Mouse (Mus musculus) CH12.LX (cell line): Measurements from ENCODE around the gene Hoxa13.

Experiments used
- BHLHE40 ChIP-seq: IDR thresholded peaks from 2 replicates; pipeline ENCODE4 v1.6.1; 2011; ENCODE audit warnings: mild to moderate bottlenecking, low read depth, low read length, improper control_type of control experiment
- ELF1 ChIP-seq: IDR thresholded peaks from 2 replicates; pipeline ENCODE4 v1.6.1; 2014; ENCODE audit warnings: low read depth, mild to moderate bottlenecking, inconsistent platforms, low read length, improper control_type of control experiment
- EP300 ChIP-seq: IDR thresholded peaks from 2 replicates; pipeline ENCODE4 v1.6.1; 2011; ENCODE audit warnings: low read length, improper control_type of control experiment
- JUND ChIP-seq: conservative IDR thresholded peaks from 2 replicates; pipeline ENCODE4 v1.6.1; 2011; ENCODE audit warnings: low read depth, low read length, improper control_type of control experiment
- KAT2A ChIP-seq: IDR thresholded peaks from 2 replicates; pipeline ENCODE4 v1.6.1; 2012; ENCODE audit warnings: low read length, improper control_type of control experiment, inconsistent platforms; ENCODE audit not compliant: insufficient replicate concordance
- MEF2A ChIP-seq: IDR thresholded peaks from 2 replicates; pipeline ENCODE4 v1.6.1; 2014; ENCODE audit warnings: low read depth, mild to moderate bottlenecking, inconsistent platforms, low read length, improper control_type of control experiment, borderline replicate concordance
- RCOR1 ChIP-seq: conservative IDR thresholded peaks from 2 replicates; pipeline ENCODE4 v1.6.1; 2012; ENCODE audit warnings: low read depth, mild to moderate bottlenecking, inconsistent platforms, low read length, improper control_type of control experiment
- SMC3 ChIP-seq: IDR thresholded peaks from 2 replicates; pipeline ENCODE4 v1.6.1; 2011; ENCODE audit warnings: low read depth, low read length, improper control_type of control experiment
- ZC3H11A ChIP-seq: IDR thresholded peaks from 2 replicates; pipeline ENCODE4 v1.6.1; 2012; ENCODE audit warnings: low read depth, mild to moderate bottlenecking, inconsistent platforms, low read length, improper control_type of control experiment

DNA sequence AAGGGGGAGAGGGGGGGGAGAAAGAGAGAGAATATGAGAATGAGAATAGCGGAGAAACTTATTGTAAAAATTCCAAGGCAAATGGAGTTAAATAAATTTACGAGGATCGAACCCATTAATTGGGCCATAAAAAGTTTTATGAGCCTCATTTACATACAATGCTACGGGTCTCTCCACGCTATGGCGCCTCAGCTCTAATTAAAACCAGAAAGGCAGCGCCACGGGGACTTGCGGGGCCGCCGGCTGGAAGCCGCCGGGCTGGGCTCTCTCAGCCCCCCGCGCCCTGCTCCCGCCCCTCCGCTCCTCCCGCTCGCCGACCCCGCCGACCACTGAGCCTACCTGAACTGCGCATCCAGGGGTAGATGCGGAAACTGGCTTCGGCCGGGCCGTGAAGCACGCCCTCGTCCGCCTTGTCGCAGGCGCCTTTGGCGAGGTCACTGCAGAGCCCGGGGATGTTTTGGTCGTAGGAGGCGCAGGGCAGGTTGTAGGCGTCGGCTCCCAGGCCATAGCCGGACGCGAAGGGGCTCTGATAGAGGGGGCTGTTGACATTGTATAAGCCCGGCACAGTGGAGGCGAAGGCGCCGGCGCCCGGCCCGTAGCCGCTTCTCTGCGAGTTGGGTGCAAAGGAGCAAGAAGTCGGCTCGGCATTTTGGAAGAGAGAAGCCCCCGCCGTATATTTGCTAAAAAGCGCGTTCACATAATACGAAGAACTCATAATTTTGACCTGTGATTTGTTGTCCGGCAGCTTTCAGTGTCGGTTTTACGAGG lies 43.8 kb downstream of the Hoxa13 start:
- no peak for TF ChIP-seq MEF2A
- TF ChIP-seq SMC3: no peak
- TF ChIP-seq EP300: no peak
- TF ChIP-seq BHLHE40: no peak
- TF ChIP-seq JUND: no peak
- TF ChIP-seq RCOR1: no peak
- TF ChIP-seq ELF1: no peak
- TF ChIP-seq ZC3H11A: no peak
- no peak for TF ChIP-seq KAT2A
